Mouse (Mus musculus) midbrain, embryonic 12.5 days (tissue): Measurements from ENCODE around the gene Eif2ak4. TPM values are rescaled to one million over a fixed set of nuclear protein-coding genes. Genes with fewer than 3 reads are reported as not detected.

Source experiments
- ATAC-seq: fragments of 200-750 bp; cut with Nextera tagmentation; 2 replicates; pipeline ENCODE4 v1.8.0; 2017; ENCODE audit warnings: low read depth, moderate TSS enrichment, moderate library complexity; ENCODE audit not compliant: low FRiP score
- H3K27ac ChIP-seq: fragments of 300-500 bp; sonication (generic); replicated peaks from 2 replicates; pipeline ENCODE4 v1.5.1; 2016; ENCODE audit warnings: mild to moderate bottlenecking
- H3K27me3 ChIP-seq: fragments of 300-500 bp; sonication (generic); 2 replicates; pipeline ENCODE4 v1.6.1; 2016; ENCODE audit warnings: mild to moderate bottlenecking
- H3K36me3 ChIP-seq: fragments of 300-500 bp; sonication (generic); 2 replicates; pipeline ENCODE4 v1.6.1; 2016
- H3K4me1 ChIP-seq: fragments of 300-500 bp; sonication (generic); 2 replicates; pipeline ENCODE4 v1.6.1; 2016
- H3K4me2 ChIP-seq: fragments of 300-500 bp; sonication (generic); replicated peaks from 2 replicates; pipeline ENCODE4 v1.6.1; 2016; ENCODE audit warnings: mild to moderate bottlenecking, moderate library complexity
- H3K4me3 ChIP-seq: fragments of 300-500 bp; sonication (generic); 2 replicates; pipeline ENCODE4 v1.5.1; 2016; ENCODE audit warnings: mild to moderate bottlenecking
- H3K9ac ChIP-seq: fragments of 300-500 bp; sonication (generic); replicated peaks from 2 replicates; pipeline ENCODE4 v1.6.1; 2016; ENCODE audit warnings: mild to moderate bottlenecking, moderate library complexity
- H3K9me3 ChIP-seq: fragments of 300-500 bp; sonication (generic); 2 replicates; pipeline ENCODE4 v1.6.1; 2016; ENCODE audit warnings: mild to moderate bottlenecking
- WGBS: fragments of 180-500 bp; shearing (Covaris S2); methylation state at CpG from one replicate; pipeline ENCODE4 v1.1.7; 2016; 5-methylcytosine and 5-hydroxymethylcytosine counted together
- polyA plus RNA-seq: library from polyadenylated mRNA; unstranded; fragments of >200 nt; fragmentation: Nextera tagmentation; extraction: Ambion mirVana; gene quantifications from 2 replicates; pipeline ENCODE4 v1.2.1, GENCODE M21; 2016

Gene Eif2ak4
- 11.7 and 12.5 TPM in 2 replicates for polyA plus RNA-seq

- Histone ChIP-seq H3K4me2 (peak within 1 kb of the TSS; percentile 70), H3K9ac (peak within 1 kb of the TSS; percentile 80), H3K27ac (peak within 1 kb of the TSS; percentile 81), H3K27me3 (no peaks in the 10 kb centered on the region), H3K4me1 (peaks cover 12% of the 10 kb centered on the region), H3K4me3 (peak within 1 kb of the TSS; percentile 78), H3K9me3 (no peaks in the 10 kb centered on the region), H3K36me3 (no peaks in the 10 kb centered on the region)
- peak; percentile 99 for ATAC-seq
- WGBS = under 1% methylated on average over 61 of the region's 61 CpGs
These were observed at the start of gene Eif2ak4 for GRCm38 (mm10) chr2:118388341-118389335. Eif2ak4 (plus strand) TSS chr2:118388618.

- H3K9ac ChIP-seq = no peak overlapping the region
- 87% methylated on average over 7 of the region's 7 CpGs for WGBS
- no peaks in the 10 kb centered on the region for H3K27me3 ChIP-seq
These were observed 47.1 kb upstream of the Eif2ak4 start for GRCm38 (mm10) chr2:118341295-118341694.

GRCm38 (mm10) chr2:118343897-118344296 lies 44.5 kb upstream of the Eif2ak4 start:
- Histone ChIP-seq H3K27ac (no peak overlapping the region), H3K9me3 (no peaks in the 10 kb centered on the region), H3K36me3 (no peaks in the 10 kb centered on the region), H3K27me3 (no peaks in the 10 kb centered on the region), H3K9ac (no peak overlapping the region), H3K4me2 (no peak overlapping the region), H3K4me1 (peaks cover 5% of the 10 kb centered on the region; the same call in 1 of the 2 replicates), H3K4me3 (no peak overlapping the region)
- WGBS = 79% methylated on average over 3 of the region's 3 CpGs
- no peak for ATAC-seq

More at GRCm38 (mm10) chr2:118341295-118341694, 47.1 kb upstream of the Eif2ak4 start:
- H3K36me3 ChIP-seq = no peaks in the 10 kb centered on the region
- no peak overlapping the region for H3K27ac ChIP-seq
- ATAC-seq = no peak
- peaks cover 5% of the 10 kb centered on the region; the same call in 1 of the 2 replicates for H3K4me1 ChIP-seq
- no peaks in the 10 kb centered on the region for H3K9me3 ChIP-seq
- no peak overlapping the region for H3K4me3 ChIP-seq
- H3K4me2 ChIP-seq = no peak overlapping the region

- Histone ChIP-seq H3K36me3 (no peaks in the 10 kb centered on the region), H3K9me3 (no peaks in the 10 kb centered on the region), H3K4me2 (no peak overlapping the region), H3K4me1 (peaks cover 5% of the 10 kb centered on the region; the same call in 1 of the 2 replicates), H3K27me3 (no peaks in the 10 kb centered on the region), H3K27ac (no peak overlapping the region), H3K4me3 (no peak overlapping the region), H3K9ac (no peak overlapping the region)
- no peak for ATAC-seq
- 37% methylated on average over 1 of the region's 1 CpGs for WGBS
These were observed 42.9 kb upstream of the Eif2ak4 start for GRCm38 (mm10) chr2:118345535-118345934.

- H3K4me1 ChIP-seq = peaks cover 15% of the 10 kb centered on the region
- no peak overlapping the region for H3K9ac ChIP-seq
- no peak for ATAC-seq
- 36% methylated on average over 4 of the region's 4 CpGs for WGBS
- no peak overlapping the region for H3K27ac ChIP-seq
- H3K9me3 ChIP-seq = no peaks in the 10 kb centered on the region
- no peaks in the 10 kb centered on the region for H3K36me3 ChIP-seq
- no peak overlapping the region for H3K4me2 ChIP-seq
- peaks cover 4% of the 10 kb centered on the region for H3K27me3 ChIP-seq
- H3K4me3 ChIP-seq = no peak overlapping the region
These were observed 34.9 kb upstream of the Eif2ak4 start for GRCm38 (mm10) chr2:118353498-118353897.

GRCm38 (mm10) chr2:118353916-118354403 lies 34.5 kb upstream of the Eif2ak4 start:
- H3K4me1 ChIP-seq = peaks cover 15% of the 10 kb centered on the region
- H3K4me3 ChIP-seq = no peak overlapping the region
- no peak overlapping the region for H3K4me2 ChIP-seq
- no peaks in the 10 kb centered on the region for H3K9me3 ChIP-seq
- H3K9ac ChIP-seq = no peak overlapping the region
- no peaks in the 10 kb centered on the region for H3K36me3 ChIP-seq
- H3K27me3 ChIP-seq = peaks cover 4% of the 10 kb centered on the region
- no peak for ATAC-seq
- no peak overlapping the region for H3K27ac ChIP-seq
- 48% methylated on average over 4 of the region's 4 CpGs for WGBS

- H3K27ac ChIP-seq = no peak overlapping the region
- H3K27me3 ChIP-seq = peaks cover 4% of the 10 kb centered on the region
- 55% methylated on average over 6 of the region's 6 CpGs for WGBS
- H3K4me2 ChIP-seq = no peak overlapping the region
- no peaks in the 10 kb centered on the region for H3K36me3 ChIP-seq
- no peak overlapping the region for H3K9ac ChIP-seq
- H3K4me3 ChIP-seq = no peak overlapping the region
- no peak for ATAC-seq
- peaks cover 15% of the 10 kb centered on the region for H3K4me1 ChIP-seq
- no peaks in the 10 kb centered on the region for H3K9me3 ChIP-seq
These were observed 33.2 kb upstream of the Eif2ak4 start for GRCm38 (mm10) chr2:118355138-118355719.

- Histone ChIP-seq H3K27ac (no peak overlapping the region), H3K9me3 (no peaks in the 10 kb centered on the region), H3K4me1 (peaks cover 18% of the 10 kb centered on the region), H3K4me3 (no peak overlapping the region), H3K4me2 (no peak overlapping the region), H3K27me3 (peaks cover 41% of the 10 kb centered on the region), H3K9ac (no peak overlapping the region), H3K36me3 (no peaks in the 10 kb centered on the region)
- ATAC-seq = no peak
- 69% methylated on average over 1 of the region's 1 CpGs for WGBS
These were observed 16.6 kb upstream of the Eif2ak4 start for GRCm38 (mm10) chr2:118371841-118372240.

- Histone ChIP-seq H3K27ac (no peak overlapping the region), H3K36me3 (no peaks in the 10 kb centered on the region), H3K9ac (peak overlapping the region; percentile 59; the same call in 1 of the 2 replicates), H3K4me3 (peak overlapping the region; percentile 50), H3K9me3 (no peaks in the 10 kb centered on the region), H3K4me2 (peak overlapping the region; percentile 92), H3K27me3 (peaks cover 41% of the 10 kb centered on the region), H3K4me1 (peaks cover 18% of the 10 kb centered on the region)
- 15% methylated on average over 11 of the region's 11 CpGs for WGBS
- ATAC-seq = no peak
These were observed 15.9 kb upstream of the Eif2ak4 start for GRCm38 (mm10) chr2:118372561-118372900.

- Histone ChIP-seq H3K9ac (peak within 1 kb of the TSS; percentile 59), H3K27me3 (peaks cover 41% of the 10 kb centered on the region), H3K4me3 (peak within 1 kb of the TSS; percentile 50), H3K27ac (0 out of 2 replicates have a peak within 1 kb of the TSS, but pooled peaks have one; percentile 11), H3K36me3 (no peaks in the 10 kb centered on the region), H3K4me1 (peaks cover 18% of the 10 kb centered on the region), H3K4me2 (peak within 1 kb of the TSS; percentile 92), H3K9me3 (no peaks in the 10 kb centered on the region)
- WGBS = 1% methylated on average over 48 of the region's 59 CpGs
- peak; percentile 77 for ATAC-seq
These were observed 15.4 kb upstream of the Eif2ak4 start, which contains the start of gene Gpr176 for GRCm38 (mm10) chr2:118372901-118373571. Gpr176 (minus strand) TSS chr2:118373419.

- peak overlapping the region; percentile 50 for H3K4me3 ChIP-seq
- H3K9ac ChIP-seq = peak overlapping the region; percentile 59
- peak overlapping the region; percentile 92 for H3K4me2 ChIP-seq
- H3K36me3 ChIP-seq = no peaks in the 10 kb centered on the region
- H3K9me3 ChIP-seq = no peaks in the 10 kb centered on the region
- H3K4me1 ChIP-seq = peaks cover 18% of the 10 kb centered on the region
- H3K27me3 ChIP-seq = peaks cover 41% of the 10 kb centered on the region
- H3K27ac ChIP-seq = 0 out of 2 replicates have a peak overlapping the region, but pooled peaks have one; percentile 11
- WGBS = 3% methylated on average over 43 of the region's 43 CpGs
- peak; percentile 89 for ATAC-seq
These were observed 14.7 kb upstream of the Eif2ak4 start for GRCm38 (mm10) chr2:118373572-118374279.
